Mouse (Mus musculus) mouse embryonic stem cell (cell line): ENCODE measurements around the gene Ablim1.

Experiments
- in situ Hi-C, 2 experiments: fragments of 300-500 bp; cut with MboI; formaldehyde crosslinking; loops; 1 replicate in 1 of 2; 3 replicates in 1 of 2; pipeline ENCODE4 v1.14.3; 2019 to 2020; ENCODE audit warnings: low sequenced_read_pairs in 2 of 2, low pct_unique_long_range_greater_than_20kb in 1 of 2, mixed read lengths in 1 of 2; ENCODE audit not compliant: unreplicated experiment in 1 of 2

Gene Ablim1

GRCm38 (mm10) chr19:57132916-57133520, 181.7 kb downstream of the Ablim1 start:
- in situ Hi-C loops, result no loop called here

DNA sequence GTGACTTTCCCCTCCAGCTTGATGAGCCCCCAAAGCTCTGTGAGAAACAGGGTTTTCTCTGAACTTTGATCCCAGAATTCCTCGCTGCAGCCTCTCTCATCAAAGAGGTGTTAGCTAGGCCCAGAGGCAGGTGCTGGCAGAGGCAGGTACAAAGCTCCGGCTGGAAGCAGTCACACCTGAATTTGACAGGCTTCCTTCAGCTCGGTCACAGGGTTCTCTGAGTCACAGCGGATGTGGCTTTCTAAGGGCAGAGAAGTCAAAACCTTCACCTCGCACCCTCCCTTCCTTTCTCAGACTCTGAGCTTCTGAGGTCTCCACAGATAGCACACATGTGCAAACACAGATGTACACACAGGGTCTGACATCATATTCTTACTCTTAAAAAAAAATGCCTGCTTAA, 182.4 kb downstream of the Ablim1 start:
- in situ Hi-C loops, result no loop called here

DNA sequence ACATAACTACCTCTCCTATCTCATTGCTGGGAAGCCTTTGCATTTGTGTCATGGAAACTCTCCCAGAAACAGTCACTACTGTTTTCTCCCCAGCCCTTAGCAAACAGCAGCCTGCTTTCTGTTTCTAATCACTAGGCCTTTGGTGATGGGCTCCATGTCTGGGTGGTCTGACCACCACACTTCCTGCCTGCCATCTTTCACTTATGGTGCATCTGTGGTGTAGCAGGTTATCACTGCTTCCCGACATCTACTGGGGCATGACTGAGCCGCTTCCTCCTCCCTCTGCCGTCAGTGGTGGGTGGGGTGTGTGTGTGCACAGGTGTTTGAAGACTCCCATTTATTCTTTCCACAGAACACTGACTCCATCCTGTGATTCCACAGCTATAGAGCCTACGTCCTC, 183.4 kb downstream of the Ablim1 start:
- in situ Hi-C loops, result no loop called here

DNA sequence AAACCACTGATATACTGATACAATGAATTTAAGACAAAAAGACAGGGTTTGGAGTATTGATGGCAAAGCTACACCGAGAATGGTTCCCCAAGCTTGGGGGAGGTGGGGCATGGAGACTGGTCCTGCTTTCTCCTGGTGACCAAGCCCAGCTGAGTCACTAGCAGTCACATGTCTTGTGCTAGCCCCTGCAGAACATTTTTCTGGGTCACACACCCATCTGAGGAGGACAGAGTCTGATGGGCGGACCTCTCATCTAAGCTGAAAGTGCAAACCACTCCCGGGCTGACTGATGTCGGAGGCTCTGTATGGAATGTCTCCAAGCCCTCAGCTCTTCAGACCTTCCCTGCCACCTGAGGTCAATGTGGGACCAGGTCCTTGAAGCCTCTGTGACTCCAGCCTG, 184.1 kb downstream of the Ablim1 start:
- in situ Hi-C loops, result no loop called here

- in situ Hi-C loops, result no loop called here
Measured at GRCm38 (mm10) chr19:57129729-57130128, 185.0 kb downstream of the Ablim1 start.

- in situ Hi-C loops, result no loop called here
Measured at GRCm38 (mm10) chr19:57128037-57128436, 186.7 kb downstream of the Ablim1 start.

- in situ Hi-C loops, result no loop called here
Measured at GRCm38 (mm10) chr19:57127523-57127922, 187.2 kb downstream of the Ablim1 start.

GRCm38 (mm10) chr19:57126950-57127349, 187.8 kb downstream of the Ablim1 start:
- in situ Hi-C loops, result no loop called here

- in situ Hi-C loops, result no loop called here
Measured at GRCm38 (mm10) chr19:57124906-57125305, 189.8 kb downstream of the Ablim1 start.

DNA sequence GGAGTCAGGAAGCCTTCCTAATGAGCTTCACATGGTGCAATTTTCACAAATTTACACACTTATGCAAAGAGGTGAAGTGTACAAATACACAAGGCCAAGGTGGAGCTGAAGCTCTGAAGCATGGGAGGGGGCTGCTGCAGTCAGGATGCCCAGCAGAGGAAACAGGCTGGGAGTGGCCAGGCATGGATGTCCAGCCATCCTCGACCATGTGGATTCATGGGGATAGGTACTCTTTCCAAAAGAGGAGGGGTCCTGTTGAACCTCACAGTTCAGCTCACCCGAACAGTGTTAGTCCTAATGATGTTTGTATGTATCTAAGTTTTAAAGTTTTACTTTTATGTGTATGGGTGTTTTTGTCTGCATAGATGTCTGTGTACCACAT, 190.6 kb downstream of the Ablim1 start:
- in situ Hi-C loops, result no loop called here

DNA sequence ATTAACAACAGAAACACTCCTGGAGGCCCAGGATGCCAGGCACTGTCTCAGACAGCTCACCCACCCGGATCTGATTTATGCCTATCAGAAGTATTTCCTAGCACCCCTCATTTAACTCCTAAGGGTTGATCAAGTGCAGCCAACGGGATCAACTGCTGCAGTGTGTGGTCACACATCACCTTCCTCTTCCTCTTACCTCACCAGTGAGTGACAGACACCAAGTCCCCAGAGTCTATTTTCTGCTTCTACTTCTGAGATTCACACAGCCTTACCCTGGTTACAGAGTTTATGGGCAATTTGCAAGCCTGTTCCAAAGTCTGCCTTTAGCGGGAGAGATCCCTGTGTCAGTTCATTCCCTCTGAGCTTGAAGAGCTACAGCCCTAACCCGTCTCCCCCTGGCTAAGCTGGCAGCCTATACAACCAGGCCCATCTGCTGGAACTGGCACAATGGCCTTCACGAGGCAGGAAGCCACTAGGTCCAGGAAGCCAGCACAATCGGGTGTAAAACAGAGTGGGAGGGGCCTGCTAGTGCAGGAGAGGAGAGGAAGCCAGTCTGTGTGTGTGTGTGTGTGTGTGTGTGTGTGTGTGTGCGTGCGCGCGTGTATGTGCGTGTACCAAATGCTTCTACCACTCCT, 191.1 kb downstream of the Ablim1 start:
- in situ Hi-C loops, result no loop called here

DNA sequence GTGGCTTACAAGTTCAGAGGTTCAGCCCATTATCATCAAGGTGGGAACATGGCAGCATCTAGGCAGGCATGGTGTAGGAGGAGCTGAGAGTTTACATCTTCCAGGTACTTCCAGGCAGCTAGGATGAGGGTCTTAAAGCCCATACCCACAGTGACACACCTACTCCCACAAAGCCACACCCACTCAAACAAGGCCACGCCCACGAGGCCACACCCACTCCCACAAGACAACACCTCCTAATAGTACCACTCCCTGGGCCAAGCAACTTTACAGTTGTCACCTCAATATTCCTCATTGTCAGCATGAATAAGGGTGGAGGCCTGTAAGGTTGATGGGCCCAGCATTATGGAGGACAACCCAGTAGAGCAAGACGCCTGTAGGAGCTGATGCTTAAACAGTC, 192.5 kb downstream of the Ablim1 start:
- in situ Hi-C loops, result no loop called here

GRCm38 (mm10) chr19:57121036-57121435, 193.7 kb downstream of the Ablim1 start:
- in situ Hi-C loops, result no loop called here

GRCm38 (mm10) chr19:57119661-57120060, 195.1 kb downstream of the Ablim1 start:
- in situ Hi-C loops, result no loop called here

GRCm38 (mm10) chr19:57118785-57119565, 195.7 kb downstream of the Ablim1 start:
- in situ Hi-C loops, result no loop called here

DNA sequence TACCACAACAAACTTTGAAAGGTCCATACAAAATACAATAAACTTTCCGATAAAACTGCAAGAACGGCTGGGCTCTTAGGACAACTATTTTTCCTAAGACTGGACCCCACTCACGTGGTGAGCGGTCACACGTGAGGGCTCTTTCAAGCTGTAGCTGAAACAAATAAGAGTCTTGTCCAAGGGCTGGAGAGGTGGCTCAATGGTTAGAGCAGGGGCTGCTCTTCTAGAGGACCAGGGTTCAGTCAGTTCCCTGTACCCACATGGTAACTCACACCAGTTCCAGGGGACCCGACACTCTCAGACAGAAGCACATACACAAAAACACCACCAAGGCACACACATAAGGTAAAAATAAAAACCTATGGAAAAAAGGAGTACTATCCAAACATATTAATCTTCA, 197.0 kb downstream of the Ablim1 start:
- in situ Hi-C loops, result no loop called here

DNA sequence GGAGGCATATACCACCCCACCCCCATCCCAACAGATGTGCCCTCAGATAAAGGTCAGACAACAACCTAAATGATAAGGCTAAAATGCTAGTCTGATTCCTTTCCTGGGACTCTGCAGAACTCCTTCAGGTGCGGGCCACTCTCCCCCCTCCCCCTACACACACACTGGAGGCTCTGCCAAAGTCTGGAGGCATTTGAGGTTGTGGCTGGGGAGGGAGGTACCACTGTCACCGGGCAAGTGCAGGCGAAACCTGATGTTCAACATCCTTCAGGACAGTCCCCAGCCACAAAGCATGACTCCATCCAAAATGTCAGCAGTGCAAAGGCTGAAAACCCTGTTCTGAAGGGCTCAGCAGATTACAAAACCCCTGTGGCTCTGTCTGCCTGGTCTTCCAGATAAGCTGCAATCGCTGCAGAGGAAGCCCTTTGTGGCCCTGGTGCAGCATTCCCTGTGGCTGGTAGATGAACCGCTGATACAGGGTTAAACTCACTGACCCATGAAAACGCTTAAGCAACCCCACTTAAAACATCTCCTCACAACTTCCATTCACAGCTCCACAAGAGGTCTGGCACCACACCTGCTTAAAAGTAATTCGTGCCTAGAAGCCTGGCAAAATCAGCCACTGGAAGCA, 197.7 kb downstream of the Ablim1 start:
- in situ Hi-C loops, result no loop called here

GRCm38 (mm10) chr19:57115670-57116069, 199.0 kb downstream of the Ablim1 start:
- in situ Hi-C loops, result no loop called here

- in situ Hi-C loops, result no loop called here
Measured at GRCm38 (mm10) chr19:57114951-57115350, 199.8 kb downstream of the Ablim1 start.
